Mouse (Mus musculus) urinary bladder, postnatal 14 days (tissue): ENCODE measurements at regions not wholly inside any gene's neighbourhood (a gene's known extent, or its start where the extent isn't known, plus 50 kb on each side); places are given as distances from the start of the nearest gene placed in this dataset.
"Not testable (repeated sequence)": the region's sequence is repeated elsewhere in the genome, so short reads cannot be mapped to it uniquely, and the experiment has no call there.

Experiments
- DNase-seq: peaks from one replicate; pipeline ENCODE4 v3.0.0; 2021; ENCODE audit warnings: low spot score

DNA sequence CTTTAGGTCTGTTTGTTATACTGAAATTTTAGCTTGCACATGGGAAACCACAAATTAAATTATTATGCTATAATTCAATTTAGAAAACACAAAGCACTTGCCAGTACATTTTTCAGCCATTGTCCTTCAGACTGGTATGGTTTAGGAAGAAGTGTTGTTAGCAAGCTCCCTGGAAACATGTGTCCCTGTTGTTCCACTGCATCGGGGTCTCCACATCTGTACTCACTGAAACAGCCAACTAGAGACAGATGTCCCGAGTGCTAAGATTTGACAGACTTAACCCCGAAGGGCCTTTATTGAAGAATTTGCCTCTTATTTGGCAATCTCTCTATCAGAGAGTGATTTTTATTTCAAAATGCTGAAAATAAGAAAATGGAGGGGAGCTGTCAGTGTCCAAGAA, 362.6 kb downstream of the Rfpl4b start:
- no peak for DNase-seq

- no peak for DNase-seq
Measured at GRCm38 (mm10) chr10:38458424-38458823, 363.2 kb downstream of the Rfpl4b start.

DNA sequence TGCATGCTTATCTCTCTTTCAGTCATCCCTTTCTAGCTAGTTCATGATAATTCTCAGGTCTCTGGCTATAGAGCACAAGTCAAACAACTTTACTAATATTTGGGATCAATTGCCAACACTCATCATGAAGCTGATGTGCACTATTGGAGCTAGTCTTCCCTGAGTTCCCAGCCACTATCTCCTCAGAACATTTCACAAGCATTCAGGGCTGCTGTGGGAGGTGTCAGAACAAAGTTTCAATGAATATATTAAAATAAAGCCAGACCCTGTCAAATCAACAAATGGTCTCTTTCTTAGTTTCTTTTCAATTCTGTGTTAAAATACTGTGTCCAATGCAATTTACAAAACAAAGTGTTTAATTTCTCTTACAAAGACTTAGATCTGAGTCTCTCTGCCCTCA, 364.8 kb downstream of the Rfpl4b start:
- DNase-seq = no peak

GRCm38 (mm10) chr10:38449263-38449662, 372.3 kb downstream of the Rfpl4b start:
- no peak for DNase-seq

- DNase-seq = no peak
Measured at GRCm38 (mm10) chr10:38447706-38448105, 373.9 kb downstream of the Rfpl4b start.

DNA sequence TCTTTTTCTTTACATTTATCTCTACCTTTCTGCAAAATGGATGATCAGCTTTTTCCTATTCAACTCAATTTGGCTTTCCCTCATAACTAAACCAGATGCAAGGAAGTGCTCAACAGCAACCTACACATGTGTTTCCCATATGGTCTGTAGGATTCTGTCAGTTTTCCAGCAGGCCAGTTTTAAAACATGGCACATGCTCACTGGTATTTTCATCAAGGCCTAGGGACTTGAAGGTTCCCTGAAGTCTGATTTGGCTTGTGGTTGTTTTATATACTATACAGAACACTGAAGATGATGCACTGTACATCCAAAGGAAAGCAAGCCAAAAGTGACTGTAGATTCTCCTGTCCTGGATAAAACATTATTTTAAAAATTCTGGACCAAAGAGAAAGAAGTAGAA, 374.3 kb downstream of the Rfpl4b start:
- DNase-seq = no peak

DNA sequence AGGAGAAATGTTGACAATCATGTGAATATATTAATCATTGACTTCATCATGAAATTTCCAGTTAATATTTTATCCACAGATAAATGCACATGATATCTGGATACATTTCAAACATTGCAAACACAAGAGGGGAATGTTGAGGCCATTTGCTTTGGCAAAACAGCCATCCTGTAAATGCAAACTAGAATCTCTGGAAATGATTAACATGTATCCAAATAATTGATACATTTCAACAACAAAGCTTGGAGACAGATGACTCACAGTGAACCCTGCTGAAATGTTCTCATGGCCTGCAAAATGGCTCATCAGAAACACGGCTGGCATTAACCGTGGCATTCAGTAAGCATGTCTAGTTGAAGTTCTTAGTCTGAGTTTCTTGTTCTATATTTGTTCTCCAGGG, 382.3 kb downstream of the Rfpl4b start:
- DNase-seq = no peak

DNA sequence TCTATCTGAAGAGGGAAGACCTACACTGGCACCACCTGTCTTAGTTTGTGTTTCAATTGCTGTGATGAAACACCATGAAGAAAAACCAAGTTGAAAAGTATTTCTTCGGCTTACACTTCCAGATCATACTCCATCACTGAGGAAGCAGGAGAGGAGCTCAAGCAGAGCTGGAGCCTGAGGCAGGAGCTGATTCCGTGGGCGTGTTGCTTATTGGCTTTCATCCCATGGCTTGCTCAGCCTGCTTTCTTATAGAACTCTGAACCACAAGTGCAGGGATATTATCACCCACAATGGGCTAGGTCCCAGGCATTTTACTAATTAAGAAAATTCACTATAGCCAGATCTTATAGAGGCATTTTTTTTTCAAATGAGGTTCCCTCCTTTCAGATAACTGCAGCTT, 384.7 kb downstream of the Rfpl4b start:
- no peak for DNase-seq

DNA sequence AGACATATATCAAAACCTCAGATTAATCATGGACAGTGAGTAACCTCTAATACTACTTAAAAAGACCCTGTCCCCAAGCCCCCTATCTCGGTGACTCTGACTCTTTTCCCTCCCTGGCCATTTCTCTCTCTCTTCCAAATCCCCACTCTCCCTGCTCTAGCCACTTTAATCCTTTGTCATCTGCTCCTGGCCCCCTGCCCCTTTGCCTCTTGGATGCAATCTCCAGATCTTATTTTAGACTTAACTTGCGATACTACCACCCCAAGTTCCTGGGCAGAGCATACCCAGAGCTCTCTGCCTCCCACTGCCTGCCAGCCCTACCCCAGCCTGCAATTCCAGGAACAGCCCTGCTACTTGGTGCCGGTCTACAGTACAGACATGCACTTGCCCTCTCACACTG, 400.0 kb downstream of the Rfpl4b start:
- DNase-seq = no peak

- no peak for DNase-seq
Measured at GRCm38 (mm10) chr10:38419771-38420170, 401.8 kb downstream of the Rfpl4b start.

DNA sequence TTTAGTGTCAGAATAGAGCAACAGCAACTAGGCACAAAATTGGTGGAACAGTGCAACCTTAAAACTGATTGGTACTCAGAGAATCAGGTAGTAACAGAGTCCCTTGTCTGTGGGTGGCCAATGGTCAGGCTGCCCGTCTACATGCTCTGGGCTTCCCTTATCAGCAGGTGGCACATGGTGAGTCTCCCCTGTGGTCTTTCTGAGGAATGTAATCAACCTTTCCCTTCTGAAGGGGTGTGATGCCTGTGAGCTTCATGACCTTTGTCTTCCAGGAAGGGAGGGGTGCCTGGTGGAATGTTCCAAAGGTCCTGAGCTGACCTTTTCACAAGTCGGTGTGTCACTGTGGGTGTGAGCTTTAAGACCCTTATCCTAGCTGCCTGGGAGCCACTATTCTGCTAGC, 438.4 kb downstream of the Rfpl4b start:
- no peak for DNase-seq

- DNase-seq = no peak
Measured at GRCm38 (mm10) chr10:38381873-38382296, 439.7 kb downstream of the Rfpl4b start.

- no peak for DNase-seq
Measured at GRCm38 (mm10) chr10:38380388-38380787, 441.2 kb downstream of the Rfpl4b start.

DNA sequence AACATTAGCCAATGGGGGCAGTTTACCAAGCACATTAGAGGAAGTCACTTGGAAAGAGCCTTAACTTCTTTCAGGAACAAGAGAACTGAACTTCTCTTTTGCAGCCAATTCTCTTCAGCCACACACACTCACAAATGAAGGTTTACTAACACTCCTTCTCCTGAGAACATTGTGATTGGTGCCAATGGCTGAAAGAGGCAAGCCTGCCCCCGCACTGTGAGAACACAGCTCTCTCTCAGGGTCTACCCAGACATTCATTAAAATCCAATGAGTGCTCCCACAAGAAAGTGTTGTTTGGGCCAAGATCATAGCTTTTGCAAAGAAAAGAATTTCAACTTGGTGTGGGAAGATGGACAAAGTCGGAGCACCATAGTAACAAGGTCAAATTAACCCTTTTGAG, 454.8 kb downstream of the Rfpl4b start:
- DNase-seq = no peak

- DNase-seq = no peak
Measured at GRCm38 (mm10) chr10:38364876-38365275, 456.7 kb downstream of the Rfpl4b start.

DNA sequence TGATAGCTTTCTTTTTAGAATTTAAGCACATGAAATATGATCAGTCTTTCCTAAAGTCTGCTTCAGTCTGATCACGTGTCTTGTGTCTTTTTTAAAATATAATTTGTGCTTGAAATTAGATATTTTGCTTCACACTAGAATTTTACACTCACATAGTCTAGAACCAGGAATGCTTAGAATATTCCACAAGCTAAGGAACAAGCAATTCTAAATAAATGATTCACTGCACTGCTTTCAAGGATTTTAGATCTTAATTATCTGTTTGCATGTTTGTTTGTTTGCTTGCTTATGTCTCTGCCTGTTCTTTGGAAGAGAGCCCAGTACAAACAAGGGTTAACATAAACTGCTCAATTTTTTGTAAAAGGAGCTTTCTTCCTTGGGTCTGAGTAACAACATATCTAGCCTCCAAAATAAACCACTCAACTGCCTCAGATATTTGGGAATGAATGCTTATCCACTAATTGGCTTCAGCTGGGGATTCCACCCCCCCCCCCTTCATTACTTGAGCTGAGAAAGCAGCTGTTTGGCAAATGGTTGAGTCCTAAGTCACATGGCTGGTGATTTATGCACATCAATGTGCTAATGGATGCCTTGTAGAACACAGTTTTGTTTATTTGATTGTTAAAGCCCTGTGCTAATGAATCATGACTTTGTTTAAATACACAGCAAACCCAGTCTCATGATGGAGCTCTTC, 463.9 kb downstream of the Rfpl4b start:
- DNase-seq = no peak

DNA sequence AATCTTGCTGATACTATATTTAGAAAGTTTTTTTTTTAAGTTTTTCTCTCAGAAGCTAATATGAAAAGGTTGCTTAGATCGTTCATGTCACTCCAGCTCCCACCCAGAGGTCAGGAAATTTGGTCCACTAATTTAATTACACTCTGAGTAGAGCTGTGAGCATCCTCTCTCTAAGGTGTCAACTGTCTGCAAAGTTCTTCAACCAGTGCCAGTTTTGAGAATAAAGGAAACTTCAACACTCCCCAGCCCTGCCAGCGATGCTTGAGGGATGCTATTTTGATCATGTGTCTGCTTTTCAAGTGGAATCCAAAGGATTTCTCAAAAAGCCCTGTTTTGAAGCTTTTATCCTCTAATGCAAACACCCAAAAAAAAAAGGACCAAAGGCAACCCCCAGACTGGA, 467.6 kb downstream of the Rfpl4b start:
- no peak for DNase-seq

DNA sequence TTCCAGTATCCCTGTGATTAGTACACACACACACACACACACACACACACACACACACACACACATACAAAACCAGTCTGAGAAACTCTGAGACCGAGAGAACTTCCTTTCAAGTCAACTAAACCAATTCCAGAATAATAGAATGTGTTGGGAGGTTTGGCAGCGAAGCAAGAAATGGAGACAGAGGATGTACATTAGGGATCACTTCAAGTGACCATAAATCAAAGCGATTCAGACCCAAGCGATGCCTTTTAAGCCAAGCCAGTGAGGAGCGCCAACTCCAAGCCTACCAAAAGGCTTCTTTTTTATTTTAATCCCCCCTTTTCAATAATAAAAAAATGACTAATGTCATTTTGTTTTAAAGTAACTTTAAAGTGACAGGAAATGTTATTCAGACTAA, 468.1 kb downstream of the Rfpl4b start:
- DNase-seq = no peak

- DNase-seq = not testable (repeated sequence)
Measured at GRCm38 (mm10) chr10:38347029-38347428, 474.6 kb downstream of the Rfpl4b start.

GRCm38 (mm10) chr10:38340406-38341175, 481.0 kb downstream of the Rfpl4b start:
- no peak for DNase-seq

GRCm38 (mm10) chr10:38308716-38309392, 512.7 kb downstream of the Rfpl4b start:
- DNase-seq = no peak

- DNase-seq = no peak
Measured at GRCm38 (mm10) chr10:38295724-38296123, 525.9 kb downstream of the Rfpl4b start.

DNA sequence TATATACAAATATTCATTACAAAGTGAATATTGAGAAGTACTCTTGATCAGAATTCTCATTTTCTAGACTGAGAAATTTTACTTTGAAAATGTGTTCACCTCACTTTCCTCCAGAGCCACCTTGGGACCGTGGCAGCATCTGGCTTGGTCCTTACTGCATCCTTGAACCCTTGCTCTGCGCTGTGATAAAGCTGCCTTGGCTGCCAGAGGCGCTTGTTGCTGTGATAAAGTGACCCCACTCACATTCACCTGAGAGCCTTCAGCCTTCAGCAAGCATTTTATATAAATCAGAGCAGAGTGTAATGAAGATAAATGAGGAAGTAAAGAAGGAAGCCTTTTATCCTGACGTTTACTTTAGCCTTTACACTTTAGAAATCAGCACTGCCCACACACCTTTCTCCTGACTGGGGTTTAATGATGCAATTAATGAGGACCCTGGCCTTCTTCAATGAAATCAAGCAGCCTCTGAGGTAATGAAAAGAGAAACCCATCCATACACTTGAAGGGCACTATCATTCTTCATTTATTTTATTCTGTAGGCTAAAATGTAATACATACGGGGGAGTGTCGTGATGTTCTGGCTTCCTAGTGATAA, 532.8 kb downstream of the Rfpl4b start:
- no peak for DNase-seq
